Mouse (Mus musculus): ENCODE measurements at regions not wholly inside any gene's neighbourhood (a gene's known extent, or its start where the extent isn't known, plus 50 kb on each side); places are given as distances from the start of the nearest gene placed in this dataset.

GRCm38 (mm10) chr9:86961663-86962062 lies 53.7 kb upstream of the Ripply2 start:
- ChIA-PET POLR2A (no interaction called here), CTCF (interaction anchor here (1.0 kb wide), 1 partner anchor 9 kb away, joined by 5 read pairs; no protein-coding TSS in a partner anchor)
- peak; percentile 86 for ATAC-seq
- in situ Hi-C loops (cut with MboI; ENCODE audit: low pct_unique_long_range_greater_than_20kb) = no loop called here
- no peaks in the 10 kb centered on the region for H3K27me3 ChIP-seq
- peak; percentile 83 for DNase-seq (ENCODE audit: low read depth, low spot score)
- no peak for TF ChIP-seq CTCF (IDR thresholded peaks at IDR 0.05)

- in situ Hi-C loops (cut with MboI; ENCODE audit: low pct_unique_long_range_greater_than_20kb) = no loop called here
Measured at GRCm38 (mm10) chr9:86957076-86957475, 58.3 kb upstream of the Ripply2 start.

GRCm38 (mm10) chr9:86955720-86956119 lies 59.6 kb upstream of the Ripply2 start:
- in situ Hi-C loops (cut with MboI; ENCODE audit: low pct_unique_long_range_greater_than_20kb) = no loop called here
- ATAC-seq (no peak), DNase-seq (ENCODE audit: low read depth, low spot score) (no peak)
- POLR2A ChIA-PET = no interaction called here
- H3K27me3 ChIP-seq = no peaks in the 10 kb centered on the region
- TF ChIP-seq CTCF (IDR thresholded peaks at IDR 0.05) = peak; percentile 65
- CTCF ChIA-PET = interaction anchor here (1.0 kb wide), 1 partner anchor 60 kb away, joined by 3 read pairs; no protein-coding TSS in a partner anchor

More at GRCm38 (mm10) chr9:86957076-86957475, 58.3 kb upstream of the Ripply2 start:
- no peak for ATAC-seq
- ChIA-PET POLR2A (no interaction called here), CTCF (no interaction called here)
- no peak for TF ChIP-seq CTCF (IDR thresholded peaks at IDR 0.05)
- H3K27me3 ChIP-seq = no peaks in the 10 kb centered on the region
- DNase-seq (ENCODE audit: low read depth, low spot score) = no peak

GRCm38 (mm10) chr9:86951958-86952509 lies 63.3 kb upstream of the Ripply2 start:
- TF ChIP-seq CTCF (IDR thresholded peaks at IDR 0.05) = no peak
- POLR2A ChIA-PET = no interaction called here
- H3K27me3 ChIP-seq = no peaks in the 10 kb centered on the region
- in situ Hi-C loops (cut with MboI; ENCODE audit: low pct_unique_long_range_greater_than_20kb) = no loop called here
- ATAC-seq = peak; percentile 79
- peak; percentile 71 for DNase-seq (ENCODE audit: low read depth, low spot score)
- CTCF ChIA-PET = interaction anchor here (1.5 kb wide), 1 partner anchor 10 kb away, joined by 5 read pairs; no protein-coding TSS in a partner anchor

GRCm38 (mm10) chr9:86949885-86950284 lies 65.5 kb upstream of the Ripply2 start:
- in situ Hi-C loops (cut with MboI; ENCODE audit: low pct_unique_long_range_greater_than_20kb) = no loop called here
- peak; percentile 78 for ATAC-seq
- peak; percentile 37 for DNase-seq (ENCODE audit: low read depth, low spot score)
- TF ChIP-seq CTCF (IDR thresholded peaks at IDR 0.05) = no peak
- ChIA-PET CTCF (interaction anchor here (1.0 kb wide), 1 partner anchor 9 kb away, joined by 3 read pairs; no protein-coding TSS in a partner anchor), POLR2A (no interaction called here)
- H3K27me3 ChIP-seq = no peaks in the 10 kb centered on the region

- CTCF ChIA-PET = no interaction called here
- in situ Hi-C loops (cut with MboI; ENCODE audit: low pct_unique_long_range_greater_than_20kb) = no loop called here
- DNase-seq (ENCODE audit: low read depth, low spot score) = no peak
Measured at GRCm38 (mm10) chr9:86931196-86931595, 50.7 kb upstream of the Snap91 start.

More at GRCm38 (mm10) chr9:86931196-86931595, 50.7 kb upstream of the Snap91 start:
- POLR2A ChIA-PET = no interaction called here
- ATAC-seq = no peak
- TF ChIP-seq CTCF (IDR thresholded peaks at IDR 0.05) = no peak
- no peaks in the 10 kb centered on the region for H3K27me3 ChIP-seq
